Mouse (Mus musculus) c-Kit-negative CD71-positive TER-119-positive erythroid progenitor cells, embryonic 14.5 days (primary cell): ENCODE data around the gene Ppif.
A peak's percentile ranks its signal among the peaks of the same experiment; 100 is the strongest.

ENCODE experiments used
- DNase-seq: peaks from one replicate; pipeline ENCODE4 v3.0.0-alpha.2; 2013; ENCODE audit warnings: low read depth, low spot score

Ppif gene

GRCm38 (mm10) chr14:25695059-25695458, 1.1 kb downstream of the Ppif start:
- no peak for DNase-seq

- DNase-seq: no peak
These were observed 2.4 kb downstream of the Ppif start for GRCm38 (mm10) chr14:25696356-25696755.

GRCm38 (mm10) chr14:25701986-25702385, 8.0 kb downstream of the Ppif start:
- DNase-seq: no peak

GRCm38 (mm10) chr14:25707691-25708181, 13.8 kb downstream of the Ppif start:
- no peak for DNase-seq

GRCm38 (mm10) chr14:25708451-25708850, 14.5 kb downstream of the Ppif start:
- DNase-seq: no peak

- no peak for DNase-seq
These were observed 15.0 kb downstream of the Ppif start for GRCm38 (mm10) chr14:25708917-25709316.

- no peak for DNase-seq
These were observed 16.1 kb downstream of the Ppif start for GRCm38 (mm10) chr14:25710073-25710472.

GRCm38 (mm10) chr14:25710681-25711080, 16.7 kb downstream of the Ppif start:
- no peak for DNase-seq

GRCm38 (mm10) chr14:25711177-25711576, 17.2 kb downstream of the Ppif start:
- no peak for DNase-seq

GRCm38 (mm10) chr14:25711602-25712001, 17.6 kb downstream of the Ppif start:
- DNase-seq: no peak

- DNase-seq: no peak
These were observed 19.5 kb downstream of the Ppif start for GRCm38 (mm10) chr14:25713443-25713842.

- no peak for DNase-seq
These were observed 22.6 kb downstream of the Ppif start for GRCm38 (mm10) chr14:25716528-25716927.

GRCm38 (mm10) chr14:25717718-25718117, 23.8 kb downstream of the Ppif start:
- no peak for DNase-seq

GRCm38 (mm10) chr14:25718471-25718870, 24.5 kb downstream of the Ppif start:
- DNase-seq: no peak

GRCm38 (mm10) chr14:25719371-25719770, 25.4 kb downstream of the Ppif start:
- DNase-seq: no peak

GRCm38 (mm10) chr14:25720962-25721707, 27.2 kb downstream of the Ppif start:
- DNase-seq: no peak

- DNase-seq: no peak
These were observed 31.1 kb downstream of the Ppif start for GRCm38 (mm10) chr14:25725032-25725497.

- no peak for DNase-seq
These were observed 31.7 kb downstream of the Ppif start for GRCm38 (mm10) chr14:25725690-25726089.

- peak; percentile 12 for DNase-seq
These were observed 32.5 kb downstream of the Ppif start for GRCm38 (mm10) chr14:25726226-25727148.

GRCm38 (mm10) chr14:25727149-25727510, 33.2 kb downstream of the Ppif start:
- DNase-seq: no peak

- DNase-seq: no peak
These were observed 41.1 kb downstream of the Ppif start for GRCm38 (mm10) chr14:25734736-25735716.
